Mouse (Mus musculus): ENCODE data around the gene Tifa.

Tifa gene

GRCm38 (mm10) chr3:127868046-127868758 lies 78.6 kb downstream of the Tifa start:
- no peak for DNase-seq (ENCODE audit: low spot score)

- no peak for DNase-seq (ENCODE audit: low spot score)
Observed at GRCm38 (mm10) chr3:127868880-127869279, 79.3 kb downstream of the Tifa start.

DNA sequence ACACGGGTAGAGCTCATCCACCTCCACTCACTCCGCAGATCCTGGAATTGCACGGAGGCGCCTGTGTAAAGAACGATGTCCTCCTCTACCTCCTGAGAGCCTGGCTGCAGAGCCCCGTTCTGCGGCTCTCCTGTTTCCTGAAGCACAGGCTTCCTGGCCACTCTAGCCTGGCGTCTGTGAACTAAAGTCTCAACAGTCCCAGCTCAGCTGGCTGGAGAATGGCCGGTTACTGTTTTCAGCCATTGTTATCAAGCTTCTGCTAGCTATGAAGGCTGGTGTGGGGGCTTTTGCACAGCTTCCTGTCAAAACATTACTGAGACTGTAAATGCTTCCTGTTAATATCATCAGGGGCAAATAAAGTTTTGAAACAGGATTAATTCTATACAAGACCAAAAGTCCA lies 82.0 kb downstream of the Tifa start:
- DNase-seq (ENCODE audit: low spot score): no peak

DNA sequence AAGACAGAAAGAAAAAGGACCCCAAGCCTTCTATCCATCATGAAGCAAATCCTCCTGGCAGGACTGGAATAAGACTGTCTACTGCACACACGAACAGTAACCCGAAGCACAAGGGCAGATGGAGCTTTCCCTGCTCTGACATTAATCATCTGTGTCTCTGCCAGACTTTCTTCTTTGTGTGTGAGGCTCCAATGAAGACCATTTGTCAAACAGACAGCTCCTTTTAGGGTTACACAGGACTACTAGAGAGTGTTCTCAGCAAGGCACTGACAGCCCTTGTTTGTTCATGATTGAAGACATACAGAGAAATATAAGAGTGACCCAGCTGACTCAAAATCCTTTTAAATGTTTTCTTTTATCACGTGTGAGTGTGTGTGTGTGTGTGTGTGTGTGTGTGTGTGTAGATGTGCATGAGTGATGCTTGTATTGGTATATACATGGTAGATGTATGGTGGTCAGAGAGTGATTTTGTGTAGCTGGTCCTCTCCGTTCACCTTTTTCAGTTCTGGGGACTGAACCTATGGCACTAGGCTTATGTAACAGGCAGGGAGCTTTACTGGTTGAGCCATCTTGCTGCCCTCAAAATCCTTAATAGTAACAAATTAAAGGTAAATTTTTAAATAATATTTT lies 84.8 kb downstream of the Tifa start:
- peak; percentile 79 for DNase-seq (ENCODE audit: low spot score)

DNA sequence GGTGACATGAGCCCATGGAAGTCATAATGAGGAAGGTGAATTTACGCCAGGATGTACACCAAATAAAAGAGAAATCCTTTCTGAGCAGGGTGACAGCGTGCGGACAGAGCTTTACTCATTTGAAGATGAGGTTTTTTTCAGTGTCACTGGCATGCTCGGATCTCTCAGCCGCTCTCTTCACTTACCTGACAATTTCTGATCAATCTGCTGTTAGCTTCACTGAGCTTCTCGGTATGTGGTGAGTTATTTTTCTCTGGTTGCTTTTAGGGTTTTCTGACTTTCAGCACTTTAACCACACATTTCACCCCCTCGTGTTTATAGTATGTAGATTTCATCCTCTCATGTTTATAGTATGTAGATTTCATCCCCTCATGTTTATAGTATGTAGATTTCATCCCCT lies 85.5 kb downstream of the Tifa start:
- no peak for DNase-seq (ENCODE audit: low spot score)

DNA sequence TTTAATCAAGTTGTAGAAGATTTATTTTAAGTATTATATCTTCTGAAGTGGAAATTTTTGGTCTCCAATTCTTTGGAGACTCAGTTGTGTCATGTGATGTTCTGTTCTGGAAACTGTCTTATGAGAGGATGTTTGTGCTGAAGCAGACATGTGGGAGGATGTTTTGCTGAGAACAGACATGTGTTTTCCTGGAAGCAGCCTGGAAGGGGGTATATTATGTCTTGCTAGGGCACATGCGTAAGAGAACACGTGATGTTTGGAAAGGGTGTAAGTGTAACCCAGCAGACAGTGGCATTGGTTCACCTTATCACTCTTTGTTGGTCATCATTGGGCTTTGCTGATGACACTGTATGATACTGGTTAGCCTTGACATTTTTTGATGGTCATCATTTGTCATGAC lies 85.9 kb downstream of the Tifa start:
- no peak for DNase-seq (ENCODE audit: low spot score)

DNA sequence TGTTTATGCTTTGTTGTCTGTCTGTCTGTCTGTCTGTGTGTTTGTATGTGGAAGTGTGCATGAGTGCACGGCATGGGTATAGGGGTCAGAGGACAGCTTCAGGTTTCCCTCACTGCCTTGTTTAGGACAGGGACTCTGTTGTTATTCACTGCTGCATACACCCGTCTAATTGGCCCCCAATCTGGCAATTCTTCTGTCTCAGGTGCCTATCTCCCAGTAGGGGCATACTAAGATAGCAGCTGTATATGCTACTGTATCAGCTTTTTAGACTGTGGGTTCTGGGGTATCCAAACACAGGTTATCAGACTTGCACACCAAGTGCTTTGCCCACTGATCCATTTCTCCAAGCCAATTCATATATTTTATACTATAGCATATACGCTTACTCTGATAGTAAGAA lies 90.4 kb downstream of the Tifa start:
- DNase-seq (ENCODE audit: low spot score): no peak

GRCm38 (mm10) chr3:127881684-127882083 lies 92.1 kb downstream of the Tifa start:
- DNase-seq (ENCODE audit: low spot score): no peak
